Mouse (Mus musculus) kidney, embryonic 16.5 days (tissue): ENCODE measurements around the gene Slc26a10. TPM values are rescaled to one million over a fixed set of nuclear protein-coding genes. Genes with fewer than 3 reads are reported as not detected.
"Not testable (repeated sequence)": the region's sequence is repeated elsewhere in the genome, so short reads cannot be mapped to it uniquely, and the experiment has no call there.

Source experiments
- ATAC-seq: fragments of 200-750 bp; cut with Nextera tagmentation; 2 replicates; pipeline ENCODE4 v1.8.0; 2017; ENCODE audit warnings: moderate TSS enrichment; ENCODE audit not compliant: low FRiP score, low TSS enrichment
- H3K27ac ChIP-seq: fragments of 300-500 bp; sonication (generic); 2 replicates; pipeline ENCODE4 v1.5.1; 2014; ENCODE audit warnings: low read length
- H3K27me3 ChIP-seq: fragments of 300-500 bp; sonication (generic); 2 replicates; pipeline ENCODE4 v1.6.1; 2014; ENCODE audit warnings: low read length, control low read depth, mixed read lengths; ENCODE audit not compliant: insufficient read depth
- H3K36me3 ChIP-seq: fragments of 300-500 bp; sonication (generic); 2 replicates; pipeline ENCODE4 v1.6.1; 2014; ENCODE audit warnings: low read length, control low read depth, mixed read lengths; ENCODE audit not compliant: insufficient read depth
- H3K4me1 ChIP-seq: fragments of 300-500 bp; sonication (generic); 2 replicates; pipeline ENCODE4 v1.6.1; 2014; ENCODE audit warnings: low read length, control low read depth, mixed read lengths; ENCODE audit not compliant: insufficient read depth
- H3K4me2 ChIP-seq: fragments of 300-500 bp; sonication (generic); replicated peaks from 2 replicates; pipeline ENCODE4 v1.6.1; 2014; ENCODE audit warnings: low read depth, low read length
- H3K4me3 ChIP-seq: fragments of 300-500 bp; sonication (generic); 2 replicates; pipeline ENCODE4 v1.5.1; 2014; ENCODE audit warnings: mild to moderate bottlenecking, low read length
- H3K9ac ChIP-seq: fragments of 300-500 bp; sonication (generic); replicated peaks from 2 replicates; pipeline ENCODE4 v1.6.1; 2014; ENCODE audit warnings: low read length
- H3K9me3 ChIP-seq: fragments of 300-500 bp; sonication (generic); 2 replicates; pipeline ENCODE4 v1.6.1; 2016; ENCODE audit warnings: low read length, control low read depth
- WGBS: fragments of 180-500 bp; shearing (Covaris S2); extraction: QIAGEN DNeasy Blood & Tissue Kit; methylation state at CpG from one replicate; pipeline ENCODE4 v1.1.7; 2014; 5-methylcytosine and 5-hydroxymethylcytosine counted together
- polyA plus RNA-seq: library from polyadenylated mRNA; unstranded; fragments of >200 nt; fragmentation: Nextera tagmentation; extraction: Ambion mirVana; gene quantifications from 2 replicates; pipeline ENCODE4 v1.2.1, GENCODE M21; 2015

The Slc26a10 gene
- polyA plus RNA-seq, 1 experiment from 2014 or later, result 4.4 TPM

- H3K27ac ChIP-seq, result no peak overlapping the region
- H3K4me3 ChIP-seq, result peak overlapping the region; percentile 62
- H3K9ac ChIP-seq, result peak overlapping the region; percentile 68
- H3K9me3 ChIP-seq, result no peaks in the 10 kb centered on the region
- H3K4me1 ChIP-seq, result peaks cover 22% of the 10 kb centered on the region
- 4% methylated on average over 11 of the region's 11 CpGs for WGBS
- ATAC-seq, result no peak
- peaks cover 54% of the 10 kb centered on the region for H3K27me3 ChIP-seq
- no peaks in the 10 kb centered on the region for H3K36me3 ChIP-seq
- peak overlapping the region; percentile 100 for H3K4me2 ChIP-seq
These were observed 14.1 kb downstream of the Slc26a10 start for GRCm38 (mm10) chr10:127166404-127166715.

GRCm38 (mm10) chr10:127165654-127166403, 14.6 kb downstream of the Slc26a10 start:
- Histone ChIP-seq H3K9ac (peak overlapping the region; percentile 68), H3K36me3 (no peaks in the 10 kb centered on the region), H3K9me3 (no peaks in the 10 kb centered on the region), H3K4me3 (peak overlapping the region; percentile 62), H3K4me1 (peaks cover 22% of the 10 kb centered on the region), H3K4me2 (peak overlapping the region; percentile 100), H3K27ac (no peak overlapping the region), H3K27me3 (peaks cover 54% of the 10 kb centered on the region)
- under 1% methylated on average over 56 of the region's 56 CpGs for WGBS
- peak; percentile 60 for ATAC-seq

GRCm38 (mm10) chr10:127165354-127165653, 15.1 kb downstream of the Slc26a10 start:
- H3K36me3 ChIP-seq, result no peaks in the 10 kb centered on the region
- peak overlapping the region; percentile 100 for H3K4me2 ChIP-seq
- H3K27me3 ChIP-seq, result peaks cover 49% of the 10 kb centered on the region
- peak overlapping the region; percentile 62 for H3K4me3 ChIP-seq
- H3K27ac ChIP-seq, result no peak overlapping the region
- H3K4me1 ChIP-seq, result peaks cover 17% of the 10 kb centered on the region
- no peaks in the 10 kb centered on the region for H3K9me3 ChIP-seq
- WGBS, result 0% methylated on average over 41 of the region's 42 CpGs
- peak; percentile 59 for ATAC-seq
- peak overlapping the region; percentile 68 for H3K9ac ChIP-seq

DNA sequence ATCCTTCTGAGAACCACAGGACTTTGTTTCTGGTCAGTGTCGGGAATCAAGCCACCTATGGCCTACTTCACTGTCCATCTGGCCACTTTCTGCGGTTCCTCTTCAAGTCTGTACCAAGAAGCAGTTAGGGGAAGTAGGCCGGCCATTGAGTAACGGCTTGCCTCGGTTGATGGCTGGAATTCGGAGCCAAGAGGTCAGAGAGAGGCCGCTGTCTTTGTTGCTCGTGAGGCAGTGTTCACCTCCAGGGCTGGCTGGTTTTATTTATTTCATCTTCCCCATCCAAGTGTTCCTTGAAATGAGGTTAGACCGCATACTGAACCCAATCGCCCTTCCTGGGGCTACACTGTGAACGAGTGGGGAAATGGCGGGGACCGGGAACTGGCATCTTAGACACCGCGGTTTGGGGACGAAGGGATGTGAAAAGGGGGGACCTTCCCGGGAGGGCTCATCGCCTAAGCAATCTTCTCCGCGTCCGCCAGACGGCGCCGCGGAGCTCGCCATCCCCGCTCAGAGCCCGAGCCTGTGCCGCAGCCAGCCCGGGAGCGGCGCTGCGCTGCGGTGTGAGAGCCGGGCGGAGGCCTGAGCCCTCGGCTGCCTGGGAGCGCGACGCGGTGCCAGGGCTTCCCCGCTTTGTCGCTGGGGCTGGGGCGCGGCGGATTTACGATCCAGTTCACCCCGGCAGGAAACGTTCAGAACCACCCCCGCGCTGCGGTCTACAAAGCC, 15.7 kb downstream of the Slc26a10 start, which contains the start of gene B4galnt1:
B4galnt1 (plus strand) TSS at position 595 of the 723 bp plus-strand sequence.
- WGBS, result 2% methylated on average over 46 of the region's 52 CpGs
- peaks cover 12% of the 10 kb centered on the region; the same call in 1 of the 2 replicates for H3K4me1 ChIP-seq
- no peak within 1 kb of the TSS for H3K27ac ChIP-seq
- H3K27me3 ChIP-seq, result peaks cover 44% of the 10 kb centered on the region
- peak within 1 kb of the TSS; percentile 100 for H3K4me2 ChIP-seq
- H3K9me3 ChIP-seq, result no peaks in the 10 kb centered on the region
- ATAC-seq, result peak; percentile 88
- peak within 1 kb of the TSS; percentile 62 for H3K4me3 ChIP-seq
- no peaks in the 10 kb centered on the region for H3K36me3 ChIP-seq
- H3K9ac ChIP-seq, result peak within 1 kb of the TSS; percentile 68

DNA sequence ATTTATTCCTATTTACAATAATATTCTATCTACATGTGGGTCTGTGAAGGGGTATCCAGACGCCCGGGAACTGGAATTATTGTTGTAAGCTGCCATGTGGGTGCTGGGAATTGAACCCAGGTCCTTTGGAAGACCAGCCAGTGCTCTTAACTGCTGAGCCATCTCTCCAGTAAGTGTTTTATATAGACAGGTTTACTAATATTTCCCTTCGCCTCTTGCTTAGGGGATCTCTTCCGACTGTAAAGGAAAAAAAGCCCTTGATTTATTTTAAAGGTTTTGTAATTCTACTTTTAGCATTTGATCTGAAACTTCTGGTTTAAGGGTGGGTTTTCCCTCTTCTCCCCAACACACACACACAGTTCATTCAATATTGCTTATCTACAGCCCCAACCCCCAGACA, 16.3 kb downstream of the Slc26a10 start:
- Histone ChIP-seq H3K4me2 (peak overlapping the region; percentile 100; the same call in 1 of the 2 replicates), H3K4me1 (peaks cover 12% of the 10 kb centered on the region; the same call in 1 of the 2 replicates), H3K27ac (no peak overlapping the region), H3K27me3 (peaks cover 38% of the 10 kb centered on the region), H3K9ac (no peak overlapping the region), H3K9me3 (no peaks in the 10 kb centered on the region), H3K36me3 (no peaks in the 10 kb centered on the region), H3K4me3 (no peak overlapping the region)
- no peak for ATAC-seq
- whole genome bisulfite sequencing, result 92% methylated on average over 4 of the region's 4 CpGs

GRCm38 (mm10) chr10:127162771-127163261, 17.6 kb downstream of the Slc26a10 start:
- H3K27me3 ChIP-seq, result peaks cover 27% of the 10 kb centered on the region
- ATAC-seq, result not testable (repeated sequence)
- 57% methylated on average over 7 of the region's 7 CpGs for WGBS

DNA sequence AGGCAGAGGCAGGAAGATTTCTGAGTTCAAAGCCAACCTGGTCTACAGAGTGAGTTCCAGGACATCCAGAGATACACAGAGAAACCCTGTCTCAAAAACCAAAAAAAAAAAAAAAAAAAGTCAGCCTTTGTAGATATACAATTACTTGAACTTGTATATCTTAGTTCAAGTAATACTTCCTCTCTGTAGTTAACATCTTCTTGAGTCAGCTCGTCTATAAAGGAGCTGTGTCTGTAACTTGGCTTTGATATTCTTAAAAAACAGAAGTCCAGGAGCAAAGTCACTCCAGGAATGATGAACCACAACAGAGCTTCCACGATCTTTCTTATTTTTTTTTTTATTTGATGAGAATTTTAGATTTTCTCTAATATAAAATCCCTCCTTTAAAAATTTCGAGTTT, 19.7 kb downstream of the Slc26a10 start:
- Histone ChIP-seq H3K4me3 (no peak overlapping the region), H3K27ac (no peak overlapping the region), H3K27me3 (peaks cover 7% of the 10 kb centered on the region), H3K9me3 (no peaks in the 10 kb centered on the region), H3K4me1 (peaks cover 9% of the 10 kb centered on the region; the same call in 1 of the 2 replicates), H3K4me2 (no peak overlapping the region), H3K9ac (no peak overlapping the region), H3K36me3 (no peaks in the 10 kb centered on the region)
- no peak for ATAC-seq
- WGBS, result 78% methylated on average over 3 of the region's 3 CpGs

More at GRCm38 (mm10) chr10:127162771-127163261, 17.6 kb downstream of the Slc26a10 start:
- H3K4me3 ChIP-seq, H3K9ac ChIP-seq, H3K36me3 ChIP-seq, H3K27ac ChIP-seq, H3K4me2 ChIP-seq, H3K9me3 ChIP-seq: not testable (repeated sequence)
- H3K4me1 ChIP-seq, result peaks cover 12% of the 10 kb centered on the region; the same call in 1 of the 2 replicates

GRCm38 (mm10) chr10:127160081-127160480, 20.4 kb downstream of the Slc26a10 start:
- no peaks in the 10 kb centered on the region for H3K9me3 ChIP-seq
- no peak overlapping the region for H3K27ac ChIP-seq
- no peak overlapping the region for H3K4me3 ChIP-seq
- ATAC-seq, result no peak
- no peak overlapping the region for H3K9ac ChIP-seq
- WGBS, result 78% methylated on average over 9 of the region's 9 CpGs
- H3K36me3 ChIP-seq, result no peaks in the 10 kb centered on the region
- H3K4me1 ChIP-seq, result 0 out of 2 replicates have a peak, but pooled peaks cover 4% of the 10 kb centered on the region
- H3K27me3 ChIP-seq, result 0 out of 2 replicates have a peak, but pooled peaks cover 2% of the 10 kb centered on the region
- no peak overlapping the region for H3K4me2 ChIP-seq

GRCm38 (mm10) chr10:127158471-127158870, 22.0 kb downstream of the Slc26a10 start:
- ATAC-seq, result no peak
- Histone ChIP-seq H3K4me2 (no peak overlapping the region), H3K27ac (no peak overlapping the region), H3K36me3 (no peaks in the 10 kb centered on the region), H3K4me3 (no peak overlapping the region), H3K27me3 (no peaks in the 10 kb centered on the region), H3K4me1 (0 out of 2 replicates have a peak, but pooled peaks cover 4% of the 10 kb centered on the region), H3K9ac (no peak overlapping the region), H3K9me3 (no peaks in the 10 kb centered on the region)
- 67% methylated on average over 3 of the region's 3 CpGs for WGBS
